Mouse (Mus musculus) right cerebral cortex, postnatal 4 days (tissue): Measurements from ENCODE around the gene Rcor2.

Experiments used
- DNase-seq: peaks from one replicate; pipeline ENCODE4 v3.0.0-alpha.2; 2022

Gene Rcor2

GRCm38 (mm10) chr19:7295071-7295658 is 28.0 kb downstream of the Rcor2 start:
- DNase-seq = no peak

GRCm38 (mm10) chr19:7295959-7296358 is 28.8 kb downstream of the Rcor2 start:
- no peak for DNase-seq

GRCm38 (mm10) chr19:7299052-7299451 is 31.9 kb downstream of the Rcor2 start:
- no peak for DNase-seq

- DNase-seq = no peak
Observed at GRCm38 (mm10) chr19:7300078-7300477, 33.0 kb downstream of the Rcor2 start.

- DNase-seq = no peak
Observed at GRCm38 (mm10) chr19:7301647-7302492, 34.7 kb downstream of the Rcor2 start.

GRCm38 (mm10) chr19:7302493-7302797 is 35.3 kb downstream of the Rcor2 start:
- DNase-seq = no peak

- DNase-seq = no peak
Observed at GRCm38 (mm10) chr19:7303796-7304195, 36.7 kb downstream of the Rcor2 start.

GRCm38 (mm10) chr19:7304801-7305200 is 37.7 kb downstream of the Rcor2 start:
- DNase-seq = no peak

GRCm38 (mm10) chr19:7305380-7306310 is 38.5 kb downstream of the Rcor2 start:
- DNase-seq = no peak

- DNase-seq = no peak
Observed at GRCm38 (mm10) chr19:7306968-7307367, 39.8 kb downstream of the Rcor2 start.

- DNase-seq = peak; percentile 28
Observed at GRCm38 (mm10) chr19:7307995-7308770, 41.1 kb downstream of the Rcor2 start.

- DNase-seq = no peak
Observed at GRCm38 (mm10) chr19:7309738-7310330, 42.7 kb downstream of the Rcor2 start.

- DNase-seq = no peak
Observed at GRCm38 (mm10) chr19:7310704-7311103, 43.6 kb downstream of the Rcor2 start.

GRCm38 (mm10) chr19:7311306-7311705 is 44.2 kb downstream of the Rcor2 start:
- no peak for DNase-seq

- DNase-seq = no peak
Observed at GRCm38 (mm10) chr19:7313660-7314059, 46.5 kb downstream of the Rcor2 start.

- DNase-seq = peak; percentile 65
Observed at GRCm38 (mm10) chr19:7314976-7315586, 48.0 kb downstream of the Rcor2 start.

GRCm38 (mm10) chr19:7315587-7315984 is 48.5 kb downstream of the Rcor2 start:
- no peak for DNase-seq

GRCm38 (mm10) chr19:7316822-7317221 is 49.7 kb downstream of the Rcor2 start:
- no peak for DNase-seq

GRCm38 (mm10) chr19:7317716-7318115 is 50.6 kb downstream of the Rcor2 start:
- no peak for DNase-seq

- DNase-seq = no peak
Observed at GRCm38 (mm10) chr19:7320181-7320580, 53.1 kb downstream of the Rcor2 start.

- DNase-seq = no peak
Observed at GRCm38 (mm10) chr19:7321391-7321790, 54.3 kb downstream of the Rcor2 start.
